Mouse (Mus musculus): ENCODE results near the gene Mecom.

DNA sequence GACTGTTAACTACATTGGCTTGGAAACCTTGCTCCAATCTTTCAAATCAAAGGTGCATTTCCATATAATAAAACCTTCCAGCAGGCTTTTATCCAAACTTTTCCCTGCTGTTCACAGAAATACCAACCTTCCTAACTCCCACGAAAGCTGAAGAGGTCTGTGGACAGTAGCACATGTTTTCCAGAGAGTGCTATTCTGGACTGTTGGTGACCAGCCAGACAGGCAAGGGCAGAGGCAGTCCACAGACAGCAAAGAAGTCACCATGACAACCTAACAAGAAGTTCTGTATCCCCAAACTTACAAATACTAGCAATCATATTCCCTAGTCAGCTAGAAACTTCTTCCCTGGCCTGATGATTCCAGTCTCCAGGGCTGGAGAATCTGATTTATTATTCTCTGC is 454.8 kb downstream of the Mecom start:
- TF ChIP-seq POLR2A (IDR thresholded peaks at IDR 0.05; ENCODE audit: borderline replicate concordance, extremely low read depth, insufficient read depth, insufficient read length, poor library complexity, severe bottlenecking) (no peak), CTCF (IDR thresholded peaks at IDR 0.05; ENCODE audit: borderline replicate concordance, extremely low read depth, insufficient read depth, insufficient read length) (no peak)

All from brain, embryonic 14.5 days (tissue).